Comparison of ENCODE assay signal across 8 mouse cellular contexts in genomic region chr16:55972626-55973201, GRCm38 (mm10). TPM values are rescaled to one million over a fixed set of nuclear protein-coding genes. Genes with fewer than 3 reads are reported as not detected.
A peak's percentile ranks its signal among the peaks of the same experiment; 100 is the strongest.
DNase-seq lines count a peak whose midpoint lies in the region; ATAC-seq and TF ChIP-seq lines count a peak whose summit lies in the region.

No protein-coding gene starts in this region.

- ATAC-seq in embryonic facial prominence, embryonic 13.5 days (ENCODE audit: insufficient number of reproducible peaks, insufficient read depth, low FRiP score, low TSS enrichment, low read depth) = no peak
- ATAC-seq in intestine, embryonic 14.5 days (replicated peaks; ENCODE audit: low FRiP score, low TSS enrichment, low read depth) = no peak

- no peaks in the 10 kb centered on the region for H3K27me3 ChIP-seq in embryonic facial prominence, embryonic 13.5 days
- H3K27me3 ChIP-seq in intestine, embryonic 14.5 days (replicated peaks; ENCODE audit: control insufficient read depth, insufficient read depth, low read length) = no peaks in the 10 kb centered on the region
- H3K27me3 ChIP-seq in myocyte (ENCODE audit: control insufficient read depth, insufficient read depth, insufficient read length) = no peaks in the 10 kb centered on the region

- peak overlapping the region; percentile 57 for H3K9ac ChIP-seq in embryonic facial prominence, embryonic 13.5 days
- H3K9ac ChIP-seq in intestine, embryonic 14.5 days (ENCODE audit: low read length) = peak overlapping the region; percentile 48

- H3K9me3 ChIP-seq in embryonic facial prominence, embryonic 13.5 days = no peaks in the 10 kb centered on the region
- no peaks in the 10 kb centered on the region for H3K9me3 ChIP-seq in intestine, embryonic 14.5 days (ENCODE audit: control insufficient read depth, low read length)

- no peak for DNase-seq in layer of hippocampus, adult 2 months (ENCODE audit: low spot score in 2 of 2)
- no peak for DNase-seq in layer of hippocampus, postnatal 10 days (ENCODE audit: low spot score in 2 of 2)
- no peak for DNase-seq in intestine, embryonic 14.5 days (ENCODE audit: low spot score)
- DNase-seq in gastrocnemius, postnatal 4 days (ENCODE audit: low spot score in 2 of 2) = no peak
- DNase-seq in cerebellum, postnatal 4 days (ENCODE audit: low spot score in 2 of 2) = no peak
- no peak for DNase-seq in kidney, postnatal 10 days

- H3ac ChIP-seq in myocyte (ENCODE audit: control insufficient read depth, insufficient read length) = no peak overlapping the region

- peak overlapping the region; percentile 77 for H3K4me3 ChIP-seq in layer of hippocampus, adult 2 months
- peak overlapping the region; percentile 99 for H3K4me3 ChIP-seq in embryonic facial prominence, embryonic 13.5 days
- peak overlapping the region; percentile 97 for H3K4me3 ChIP-seq in intestine, embryonic 14.5 days (ENCODE audit: low read depth, low read length)
- peak overlapping the region; percentile 49 for H3K4me3 ChIP-seq in myocyte

- no peak for TF ChIP-seq POLR2A in myocyte (IDR thresholded peaks at IDR 0.05; ENCODE audit: insufficient read length, low read depth)

- 53% methylated on average over 10 of the region's 10 CpGs for WGBS in embryonic facial prominence, embryonic 13.5 days
- WGBS in intestine, embryonic 14.5 days = 53% methylated on average over 10 of the region's 10 CpGs

- H3K36me3 ChIP-seq in embryonic facial prominence, embryonic 13.5 days = peaks cover 41% of the 10 kb centered on the region
- H3K36me3 ChIP-seq in intestine, embryonic 14.5 days (ENCODE audit: control insufficient read depth, insufficient read depth, low read length) = peaks cover 44% of the 10 kb centered on the region
- H3K36me3 ChIP-seq in myocyte (ENCODE audit: control insufficient read depth, insufficient read depth) = peaks cover 26% of the 10 kb centered on the region

- H3K79me2 ChIP-seq in myocyte (ENCODE audit: control insufficient read depth, insufficient read depth) = peaks cover 62% of the 10 kb centered on the region

- no peak for TF ChIP-seq CTCF in layer of hippocampus, adult 2 months (conservative IDR thresholded peaks at IDR 0.05)

- peak overlapping the region; percentile 82 for H3K4me2 ChIP-seq in embryonic facial prominence, embryonic 13.5 days
- peak overlapping the region; percentile 77 for H3K4me2 ChIP-seq in intestine, embryonic 14.5 days (ENCODE audit: low read length)
- peak overlapping the region; percentile 77 for H3K4me2 ChIP-seq in myocyte (ENCODE audit: low read depth)

- peak overlapping the region; percentile 95 for H3K27ac ChIP-seq in layer of hippocampus, adult 2 months
- H3K27ac ChIP-seq in embryonic facial prominence, embryonic 13.5 days = peak overlapping the region; percentile 69
- peak overlapping the region; percentile 80 for H3K27ac ChIP-seq in intestine, embryonic 14.5 days (ENCODE audit: low read depth)

- H3K4me1 ChIP-seq in embryonic facial prominence, embryonic 13.5 days = peaks cover 39% of the 10 kb centered on the region
- H3K4me1 ChIP-seq in intestine, embryonic 14.5 days (replicated peaks; ENCODE audit: control insufficient read depth, insufficient read depth, low read length) = peaks cover 25% of the 10 kb centered on the region

TF ChIP-seq in myocyte, 11 proteins besides CTCF, POLR2A, EP300 and RAD21:
- peak; percentile 68 for TF ChIP-seq POLR2AphosphoS2 (IDR thresholded peaks at IDR 0.05; ENCODE audit: insufficient read length, low read depth)
- TF ChIP-seq TCF3 (IDR thresholded peaks at IDR 0.05; ENCODE audit: insufficient read length, low read depth) = no peak
- TF ChIP-seq TCF12 (IDR thresholded peaks at IDR 0.05; ENCODE audit: insufficient read depth, poor library complexity, severe bottlenecking) = no peak

RNA-seq across cellular contexts. Expression of gene Zbtb11, which starts 1.0 kb away (rescaled TPM):
- 10 to 100 TPM; 49.6 to 52.3 TPM for total RNA-seq in layer of hippocampus, adult 2 months (2021)
- 10 to 100 TPM; 30.3 to 32.1 TPM for total RNA-seq in layer of hippocampus, postnatal 10 days (2021)
- 22.9 and 25.4 TPM in 2 replicates for polyA plus RNA-seq in embryonic facial prominence, embryonic 13.5 days (2015; fragmentation: Nextera tagmentation; extraction: Ambion mirVana)
- 18.9 and 20.3 TPM in 2 replicates for polyA plus RNA-seq in intestine, embryonic 14.5 days (2014; fragmentation: Nextera tagmentation; extraction: Ambion mirVana)
- polyA plus RNA-seq in myocyte (2012; fragmentation: generic; extraction: Trizol) = 5.1 TPM
- total RNA-seq in gastrocnemius, postnatal 4 days (2021) = 10 to 100 TPM in 1 of 2 experiments, 1 to 10 TPM in 1; 9.5 to 11.5 TPM

RNA-seq across cellular contexts. Expression of gene Rpl24, which starts 6.6 kb away (rescaled TPM):
- 100 to 1,000 TPM; 399 to 405 TPM for total RNA-seq in layer of hippocampus, adult 2 months (2021)
- total RNA-seq in layer of hippocampus, postnatal 10 days (2021) = 100 to 1,000 TPM; 450 to 460 TPM
- 746 and 859 TPM in 2 replicates for polyA plus RNA-seq in embryonic facial prominence, embryonic 13.5 days (2015; fragmentation: Nextera tagmentation; extraction: Ambion mirVana)
- 882 and 886 TPM in 2 replicates for polyA plus RNA-seq in intestine, embryonic 14.5 days (2014; fragmentation: Nextera tagmentation; extraction: Ambion mirVana)
- 1,858 TPM for polyA plus RNA-seq in myocyte (2012; fragmentation: generic; extraction: Trizol)
- 100 to 1,000 TPM; 945 to 977 TPM for total RNA-seq in gastrocnemius, postnatal 4 days (2021)

RNA-seq across cellular contexts. Expression of gene Cep97, which starts 38.1 kb away (rescaled TPM):
- total RNA-seq in layer of hippocampus, adult 2 months (2021) = 10 to 100 TPM; 16.0 to 19.6 TPM
- total RNA-seq in layer of hippocampus, postnatal 10 days (2021) = 10 to 100 TPM in 1 of 2 experiments, 1 to 10 TPM in 1; 9.8 to 11.5 TPM
- 10.4 and 11.6 TPM in 2 replicates for polyA plus RNA-seq in embryonic facial prominence, embryonic 13.5 days (2015; fragmentation: Nextera tagmentation; extraction: Ambion mirVana)
- 8.3 and 10.6 TPM in 2 replicates for polyA plus RNA-seq in intestine, embryonic 14.5 days (2014; fragmentation: Nextera tagmentation; extraction: Ambion mirVana)
- polyA plus RNA-seq in myocyte (2012; fragmentation: generic; extraction: Trizol) = 4.6 TPM
- 1 to 10 TPM; 5.4 to 7.9 TPM for total RNA-seq in gastrocnemius, postnatal 4 days (2021)

RNA-seq across cellular contexts. Expression of gene Pcnp, which starts 56.8 kb away (rescaled TPM):
- total RNA-seq in layer of hippocampus, adult 2 months (2021) = 100 to 1,000 TPM; 145 to 161 TPM
- 100 to 1,000 TPM; 122 to 132 TPM for total RNA-seq in layer of hippocampus, postnatal 10 days (2021)
- 272 and 285 TPM in 2 replicates for polyA plus RNA-seq in embryonic facial prominence, embryonic 13.5 days (2015; fragmentation: Nextera tagmentation; extraction: Ambion mirVana)
- polyA plus RNA-seq in intestine, embryonic 14.5 days (2014; fragmentation: Nextera tagmentation; extraction: Ambion mirVana) = 195 and 219 TPM in 2 replicates
- 39.1 TPM for polyA plus RNA-seq in myocyte (2012; fragmentation: generic; extraction: Trizol)
- total RNA-seq in gastrocnemius, postnatal 4 days (2021) = 10 to 100 TPM; 59.0 to 66.2 TPM

Comparison
In these comparisons a context has a peak if more than half of its experiments do, and no peak if none do; other contexts are left out.
1. H3K4me3 ChIP-seq: peak in every context shown above with its lines; median percentile 99 in embryonic facial prominence, embryonic 13.5 days; 97 in intestine, embryonic 14.5 days; 77 in layer of hippocampus, adult 2 months; 49 in myocyte.